Mouse (Mus musculus) urinary bladder, postnatal 4 days (tissue): ENCODE data around the gene Brinp2.

ENCODE experiments used
- DNase-seq, 2 experiments: peaks; one replicate each; pipeline ENCODE4 v3.0.0; 2021 to 2022; ENCODE audit warnings: low spot score in 2 of 2

Brinp2 gene

GRCm38 (mm10) chr1:158221048-158221447 is 135.1 kb downstream of the Brinp2 start:
- DNase-seq: no peak

- DNase-seq: no peak
These were observed 136.0 kb downstream of the Brinp2 start for GRCm38 (mm10) chr1:158220148-158220547.

- DNase-seq: no peak
These were observed 137.4 kb downstream of the Brinp2 start for GRCm38 (mm10) chr1:158218750-158219149.

DNA sequence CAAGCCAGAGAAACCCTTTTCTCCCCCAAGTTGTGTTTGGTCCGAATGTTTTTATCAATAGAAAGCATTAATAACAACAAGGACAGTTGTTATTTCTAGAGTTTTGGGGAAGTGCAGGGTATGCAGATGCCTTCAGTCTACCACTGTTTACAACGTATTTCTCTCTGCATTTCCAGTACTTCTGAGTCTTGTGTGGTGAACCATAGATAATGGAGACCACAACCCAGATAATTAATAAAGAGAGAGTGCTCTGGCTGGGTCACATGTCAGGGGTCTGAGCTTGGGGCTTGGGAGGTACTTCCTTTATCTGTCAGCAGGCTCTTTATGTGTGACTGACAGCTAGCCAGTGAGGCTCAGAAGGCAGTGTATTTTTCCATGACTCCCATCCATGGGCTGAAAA is 137.8 kb downstream of the Brinp2 start:
- DNase-seq: no peak

DNA sequence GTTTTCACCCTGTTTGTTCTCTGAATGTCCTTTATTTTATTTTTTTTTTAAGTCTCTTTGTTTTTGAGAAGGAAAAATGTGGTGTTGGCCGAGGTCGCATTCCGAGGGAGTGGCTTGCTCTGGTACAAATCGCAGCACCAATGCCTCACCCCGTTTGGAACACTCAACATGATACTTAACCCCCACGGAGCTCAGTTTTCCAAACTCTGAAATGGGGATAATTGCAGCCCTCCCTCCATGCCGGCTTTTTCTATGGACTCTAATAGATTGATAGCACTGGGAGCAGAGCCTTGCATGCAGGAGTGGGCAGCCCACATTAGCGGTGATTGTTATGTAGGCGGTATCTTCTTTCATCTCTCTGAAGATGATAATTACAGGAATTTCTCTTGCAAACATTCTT is 140.5 kb downstream of the Brinp2 start:
- DNase-seq: no peak

GRCm38 (mm10) chr1:158214743-158215142 is 141.4 kb downstream of the Brinp2 start:
- DNase-seq: no peak

DNA sequence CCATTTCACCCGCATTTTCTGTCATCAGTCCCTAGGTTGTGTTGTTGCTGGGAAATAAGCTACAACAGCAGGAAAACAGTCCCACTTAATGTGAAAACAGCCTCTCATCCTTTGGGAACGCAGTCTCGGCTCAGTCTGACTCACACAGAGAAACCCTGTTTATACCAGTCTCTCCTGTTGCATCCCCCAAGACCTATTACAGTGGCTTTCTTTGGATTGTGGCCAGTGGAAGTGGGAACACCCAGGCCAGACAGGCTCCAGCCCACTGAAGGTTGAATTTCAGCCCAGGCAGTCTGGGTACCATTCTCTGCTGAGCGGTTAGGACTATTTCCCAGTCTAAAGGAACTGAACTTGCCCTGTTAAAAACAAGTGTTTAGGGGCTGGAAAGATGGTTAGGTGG is 142.4 kb downstream of the Brinp2 start:
- DNase-seq: no peak

DNA sequence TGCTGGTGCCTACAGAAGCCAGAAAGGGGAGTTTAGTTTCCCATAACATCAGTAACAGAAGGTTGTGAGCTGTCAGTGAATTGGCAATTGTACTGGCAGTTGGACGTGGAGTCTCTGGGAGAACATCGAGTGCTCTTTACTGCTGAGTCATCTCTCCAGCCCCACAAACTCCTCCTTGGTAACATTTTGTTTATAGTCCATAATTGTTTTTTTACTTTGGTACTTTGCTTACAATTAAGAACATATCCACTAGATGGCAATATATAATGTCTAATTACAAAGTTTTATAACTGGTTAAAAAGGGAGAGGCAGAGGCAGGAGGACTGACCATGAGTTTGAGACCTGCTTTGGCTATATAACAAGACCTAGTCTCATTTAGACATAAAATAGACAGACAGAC is 148.5 kb downstream of the Brinp2 start:
- DNase-seq: no peak

DNA sequence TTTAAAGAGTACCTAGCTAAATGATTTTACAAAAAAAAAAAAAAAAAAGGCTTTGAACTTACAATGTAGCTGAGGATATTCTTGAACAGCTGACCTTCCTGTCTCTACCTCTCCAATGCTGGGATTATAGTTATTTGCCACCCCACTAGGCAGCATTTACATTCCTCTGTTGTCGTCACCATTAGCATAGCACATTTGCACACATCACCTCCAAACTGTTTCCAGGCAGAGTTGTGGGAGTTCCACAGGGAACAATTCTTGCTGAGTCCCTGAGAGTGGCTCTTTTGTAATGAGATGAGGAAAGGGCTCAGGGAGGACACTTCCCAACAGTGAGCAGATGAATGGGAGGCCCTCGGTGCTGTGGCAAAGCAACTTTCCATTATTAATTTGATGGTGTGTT is 153.2 kb downstream of the Brinp2 start:
- DNase-seq: no peak
